8 mouse cellular contexts compared by ENCODE assay signal in the genomic region with DNA sequence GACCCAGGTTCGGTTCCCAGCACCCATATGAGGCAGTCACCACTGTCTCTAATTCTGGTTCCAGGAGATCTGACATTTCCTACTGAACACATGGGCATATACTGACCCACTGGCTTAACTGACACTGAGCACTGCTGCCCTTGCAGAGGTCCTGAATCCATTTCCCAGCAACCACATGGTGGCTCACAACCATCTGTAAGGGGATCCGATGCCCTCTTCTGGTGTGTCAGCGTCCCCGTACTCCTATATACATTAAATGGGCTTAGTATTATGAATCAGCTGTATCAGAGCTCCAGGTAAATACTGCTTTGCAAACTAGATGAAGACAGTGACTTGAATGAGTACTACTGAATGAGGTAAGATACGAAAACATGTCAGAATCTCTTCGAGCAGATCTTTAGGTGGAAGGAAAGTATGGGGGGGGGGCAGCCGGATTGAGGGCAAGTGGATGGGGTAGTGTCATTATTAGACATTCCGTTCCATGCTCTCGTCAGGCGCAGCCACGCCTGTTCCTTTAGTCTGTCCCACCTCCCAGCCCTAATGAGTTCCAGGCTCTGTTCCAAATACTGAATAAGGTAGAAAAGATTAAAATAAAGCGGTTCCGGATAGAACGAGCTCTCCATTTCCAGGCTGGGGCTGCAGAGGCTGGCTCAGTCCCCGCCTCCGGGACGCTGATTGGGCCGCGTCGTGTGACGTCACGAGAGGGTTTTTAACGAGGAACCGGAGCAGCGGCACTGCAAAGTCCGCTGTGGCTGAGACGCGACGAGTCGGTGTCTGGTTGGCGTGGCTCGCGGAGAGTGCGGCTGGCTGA. TPM values are rescaled to one million over a fixed set of nuclear protein-coding genes. Genes with fewer than 3 reads are reported as not detected.
DNase-seq lines count a peak whose midpoint lies in the region; ATAC-seq and TF ChIP-seq lines count a peak whose summit lies in the region.

A gene (plus strand): TSS at position 717 of the 811 bp plus-strand sequence.

- peak; percentile 86 for DNase-seq in ES-E14 (ENCODE audit: low read depth, low spot score)
- DNase-seq in cerebellum, adult 18-20 months = peak; percentile 96
- peak; percentile 98 for DNase-seq in forebrain, postnatal 0 days
- DNase-seq in heart, postnatal 4 days = peak; percentile 97
- peak; percentile 91 to 93 for DNase-seq in layer of hippocampus, adult 8-10 months (ENCODE audit: low spot score in 2 of 2)
- peak; percentile 90 for DNase-seq in ovary, adult 18-20 months (ENCODE audit: low spot score)
- DNase-seq in thymus, postnatal 0 days (ENCODE audit: low spot score) = peak; percentile 95

- H3K9me3 ChIP-seq in ES-E14 (ENCODE audit: control insufficient read depth, insufficient read depth, low read depth, low read length) = no peaks in the 10 kb centered on the region
- no peaks in the 10 kb centered on the region for H3K9me3 ChIP-seq in forebrain, postnatal 0 days (ENCODE audit: low read length)
- H3K9me3 ChIP-seq in lung, embryonic 15.5 days = no peaks in the 10 kb centered on the region

- in situ Hi-C loops in ES-E14 (cut with MboI; ENCODE audit: low sequenced_read_pairs in 2 of 2, unreplicated experiment in 2 of 2) = loop anchor here (5.0 kb wide), 1 partner anchor 67 kb away; a partner anchor contains a TSS

- WGBS in forebrain, postnatal 0 days = 6% methylated on average over 34 of the region's 34 CpGs
- WGBS in lung, embryonic 15.5 days = 7% methylated on average over 34 of the region's 34 CpGs

- peak; percentile 49 for TF ChIP-seq CTCF in forebrain, postnatal 0 days (IDR thresholded peaks at IDR 0.05; ENCODE audit: low read depth)

- peaks cover 4% of the 10 kb centered on the region; the same call in 1 of the 2 replicates for H3K36me3 ChIP-seq in ES-E14 (ENCODE audit: control insufficient read depth, insufficient read depth, low read length, poor library complexity, severe bottlenecking)
- H3K36me3 ChIP-seq in forebrain, postnatal 0 days (ENCODE audit: insufficient read depth) = no peaks in the 10 kb centered on the region
- H3K36me3 ChIP-seq in lung, embryonic 15.5 days = no peaks in the 10 kb centered on the region

- peak within 1 kb of the TSS; percentile 83 to 85 for H3K4me3 ChIP-seq in ES-E14 (ENCODE audit: insufficient read depth in 1 of 2, low read depth in 1 of 2, low read length in 2 of 2, poor library complexity in 1 of 2, severe bottlenecking in 1 of 2)
- peak within 1 kb of the TSS; percentile 73 for H3K4me3 ChIP-seq in forebrain, postnatal 0 days (ENCODE audit: low read depth, low read length)
- peak within 1 kb of the TSS; percentile 63 for H3K4me3 ChIP-seq in lung, embryonic 15.5 days

- no peaks in the 10 kb centered on the region for H3K27me3 ChIP-seq in forebrain, postnatal 0 days (ENCODE audit: insufficient read depth, low read length)
- no peaks in the 10 kb centered on the region for H3K27me3 ChIP-seq in lung, embryonic 15.5 days

- ATAC-seq in forebrain, postnatal 0 days = peak; percentile 98
- peak; percentile 89 for ATAC-seq in lung, embryonic 15.5 days (ENCODE audit: borderline replicate concordance, extremely low read depth, low FRiP score, low TSS enrichment)

- H3K27ac ChIP-seq in ES-E14 (ENCODE audit: insufficient read depth, low read depth, low read length, poor library complexity, severe bottlenecking) = no peak within 1 kb of the TSS
- peak within 1 kb of the TSS; percentile 91 for H3K27ac ChIP-seq in forebrain, postnatal 0 days (ENCODE audit: low read depth, low read length)
- peak within 1 kb of the TSS; percentile 81 for H3K27ac ChIP-seq in lung, embryonic 15.5 days

- H3K4me2 ChIP-seq in forebrain, postnatal 0 days (ENCODE audit: low read depth) = peak within 1 kb of the TSS; percentile 76
- peak within 1 kb of the TSS; percentile 95 for H3K4me2 ChIP-seq in lung, embryonic 15.5 days

- peaks cover 5 to 22% of the 10 kb centered on the region in 2 experiments; a peak in 3 of 4 replicates for H3K4me1 ChIP-seq in ES-E14 (ENCODE audit: control insufficient read depth in 2 of 2, insufficient read depth in 2 of 2, low read length in 2 of 2, poor library complexity in 1 of 2)
- peaks cover 12% of the 10 kb centered on the region; the same call in 1 of the 2 replicates for H3K4me1 ChIP-seq in forebrain, postnatal 0 days (ENCODE audit: insufficient read depth)
- H3K4me1 ChIP-seq in lung, embryonic 15.5 days = peaks cover 33% of the 10 kb centered on the region

- peak within 1 kb of the TSS; percentile 81 for H3K9ac ChIP-seq in ES-E14 (ENCODE audit: insufficient read depth, low read depth, low read length, poor library complexity, severe bottlenecking)
- peak within 1 kb of the TSS; percentile 76 for H3K9ac ChIP-seq in forebrain, postnatal 0 days
- H3K9ac ChIP-seq in lung, embryonic 15.5 days = peak within 1 kb of the TSS; percentile 64

TF ChIP-seq in ES-E14, 5 proteins besides CTCF, POLR2A, EP300 and RAD21:
- TF ChIP-seq CHD2 (IDR thresholded peaks at IDR 0.05; ENCODE audit: low read depth, low read length) = no peak
- TF ChIP-seq ZNF384 (IDR thresholded peaks at IDR 0.05; ENCODE audit: low read depth, low read length) = no peak
- no peak for TF ChIP-seq HCFC1 (IDR thresholded peaks at IDR 0.05; ENCODE audit: borderline replicate concordance, insufficient read depth, low read length)
- TF ChIP-seq MAFK (IDR thresholded peaks at IDR 0.05; ENCODE audit: insufficient read depth, low read depth, low read length) = no peak
- TF ChIP-seq ZC3H11A (IDR thresholded peaks at IDR 0.05; ENCODE audit: borderline replicate concordance, low read depth, low read length) = no peak

RNA-seq across cellular contexts. Expression of the gene that starts here (rescaled TPM):
- total RNA-seq in ES-E14 (2012; rRNA removed) = 11.2 and 13.8 TPM in 2 replicates
- total RNA-seq in forebrain, postnatal 0 days (2014; rRNA removed) = 22.5 and 28.3 TPM in 2 replicates
- 13.4 and 15.7 TPM in 2 replicates for polyA plus RNA-seq in forebrain, postnatal 0 days (2015; fragmentation: Nextera tagmentation; extraction: Ambion mirVana)
- total RNA-seq in heart, postnatal 4 days (2021) = 10 to 100 TPM; 17.9 to 20.5 TPM
- 10 to 100 TPM; 11.8 to 21.0 (median 17.4) TPM for total RNA-seq in layer of hippocampus, adult 8-10 months (2022)
- 4.4 and 4.9 TPM in 2 replicates for polyA plus RNA-seq in lung, embryonic 15.5 days (2015; fragmentation: Nextera tagmentation; extraction: Ambion mirVana)
- polyA plus RNA-seq in thymus, postnatal 0 days (2015; fragmentation: Nextera tagmentation; extraction: Ambion mirVana) = 3.0 and 3.1 TPM in 2 replicates
